Mouse (Mus musculus): ENCODE results near the gene Jmjd1c.

GRCm38 (mm10) chr10:67290622-67291021, 194.7 kb downstream of the Jmjd1c start:
- TF ChIP-seq CTCF (IDR thresholded peaks at IDR 0.05; ENCODE audit: borderline replicate concordance, control insufficient read depth, extremely low read depth, insufficient read depth, low read length, poor library complexity), result no peak
- TF ChIP-seq POLR2A (IDR thresholded peaks at IDR 0.05; ENCODE audit: control insufficient read depth, extremely low read depth, insufficient read depth, low read length, poor library complexity), result no peak

All from thymus, adult 2 months (tissue).